Mouse (Mus musculus) forebrain, postnatal 0 days (tissue): ENCODE results near the gene Blzf1. TPM values are rescaled to one million over a fixed set of nuclear protein-coding genes. Genes with fewer than 3 reads are reported as not detected.
A peak's percentile ranks its signal among the peaks of the same experiment; 100 is the strongest.

Source experiments
- ATAC-seq: fragments of 200-750 bp; cut with Nextera tagmentation; 2 replicates; pipeline ENCODE4 v1.8.0; 2017; ENCODE audit warnings: mild to moderate bottlenecking, moderate library complexity
- DNase-seq: peaks from one replicate; pipeline ENCODE4 v3.0.0-alpha.2; 2015
- H3K27ac ChIP-seq: fragments of 300-500 bp; sonication (generic); 2 replicates; pipeline ENCODE4 v1.5.1; 2014; ENCODE audit warnings: low read depth, mild to moderate bottlenecking, antibody characterized with exemption, low read length, moderate library complexity, mixed read lengths
- H3K27me3 ChIP-seq: fragments of 300-500 bp; sonication (generic); 2 replicates; pipeline ENCODE4 v1.6.1; 2014; ENCODE audit warnings: mild to moderate bottlenecking, low read length, mixed read lengths; ENCODE audit not compliant: insufficient read depth
- H3K36me3 ChIP-seq: fragments of 300-500 bp; sonication (generic); 2 replicates; pipeline ENCODE4 v1.6.1; 2014; ENCODE audit warnings: mild to moderate bottlenecking, moderate library complexity; ENCODE audit not compliant: insufficient read depth
- H3K4me1 ChIP-seq: fragments of 300-500 bp; sonication (generic); 2 replicates; pipeline ENCODE4 v1.6.1; 2014; ENCODE audit warnings: antibody characterized with exemption; ENCODE audit not compliant: insufficient read depth
- H3K4me2 ChIP-seq: fragments of 300-500 bp; sonication (generic); 2 replicates; pipeline ENCODE4 v1.6.1; 2014; ENCODE audit warnings: low read depth, mild to moderate bottlenecking, moderate library complexity
- H3K4me3 ChIP-seq: fragments of 300-500 bp; sonication (generic); 2 replicates; pipeline ENCODE4 v1.5.1; 2014; ENCODE audit warnings: low read depth, low read length, mixed read lengths
- H3K9ac ChIP-seq: fragments of 300-500 bp; sonication (generic); 2 replicates; pipeline ENCODE4 v1.6.1; 2014; ENCODE audit warnings: mild to moderate bottlenecking
- H3K9me3 ChIP-seq: fragments of 300-500 bp; sonication (generic); 2 replicates; pipeline ENCODE4 v1.6.1; 2016; ENCODE audit warnings: low read length
- CTCF ChIP-seq: sonication (generic); IDR thresholded peaks from 2 replicates; pipeline ENCODE4 v1.5.1; 2016; ENCODE audit warnings: antibody characterized with exemption, control low read depth, low read depth
- WGBS: fragments of 180-500 bp; shearing (Covaris S2); extraction: QIAGEN DNeasy Blood & Tissue Kit; methylation state at CpG from one replicate; pipeline ENCODE4 v1.1.7; 2014; 5-methylcytosine and 5-hydroxymethylcytosine counted together
- polyA plus RNA-seq: library from polyadenylated mRNA; unstranded; fragments of >200 nt; fragmentation: Nextera tagmentation; extraction: Ambion mirVana; gene quantifications from 2 replicates; pipeline ENCODE4 v1.2.1, GENCODE M21; 2015
- total RNA-seq: library from RNA; depleted of rRNA; stranded (reverse); fragments of >200 nt; gene quantifications from 2 replicates; pipeline ENCODE4 v1.2.3, GENCODE M21; 2014

Blzf1 gene
- total and polyA plus RNA-seq, 2 experiments from 2014 or later, result 21.5 to 22.3 TPM

DNA sequence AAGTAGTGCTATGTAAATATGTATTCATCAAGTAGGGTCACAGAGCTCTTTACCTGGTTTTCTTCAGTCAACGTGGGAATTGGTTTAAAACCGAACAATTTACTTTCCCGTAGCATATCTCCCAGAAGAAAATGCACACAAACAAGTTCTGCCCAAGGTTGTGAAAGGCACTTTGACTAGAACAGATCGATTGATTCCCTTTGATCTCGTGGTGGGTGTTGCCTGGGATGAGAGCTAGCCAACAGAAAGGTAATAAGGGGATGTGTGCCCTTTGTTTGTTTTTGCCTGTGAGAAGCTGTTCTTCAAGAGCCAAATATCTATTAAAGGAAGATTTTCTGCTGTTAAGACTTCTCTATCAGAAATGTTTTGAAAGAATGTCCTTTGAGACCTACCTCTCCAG, 54.7 kb downstream of the Blzf1 start:
- H3K4me1 ChIP-seq, result 0 out of 2 replicates have a peak, but pooled peaks cover 9% of the 10 kb centered on the region
- no peak overlapping the region for H3K9ac ChIP-seq
- no peak overlapping the region for H3K4me3 ChIP-seq
- DNase-seq (no peak), ATAC-seq (no peak)
- no peaks in the 10 kb centered on the region for H3K36me3 ChIP-seq
- H3K9me3 ChIP-seq, result no peaks in the 10 kb centered on the region
- no peak overlapping the region for H3K4me2 ChIP-seq
- WGBS, result 72% methylated on average over 5 of the region's 5 CpGs
- no peak for TF ChIP-seq CTCF
- H3K27me3 ChIP-seq, result no peaks in the 10 kb centered on the region
- no peak overlapping the region for H3K27ac ChIP-seq

- 80% methylated on average over 1 of the region's 1 CpGs for WGBS
- H3K4me2 ChIP-seq, result no peak overlapping the region
- no peak overlapping the region for H3K4me3 ChIP-seq
- ATAC-seq (no peak), DNase-seq (no peak)
- H3K27ac ChIP-seq, result no peak overlapping the region
- 0 out of 2 replicates have a peak, but pooled peaks cover 9% of the 10 kb centered on the region for H3K4me1 ChIP-seq
- no peaks in the 10 kb centered on the region for H3K27me3 ChIP-seq
- TF ChIP-seq CTCF, result no peak
- H3K9ac ChIP-seq, result no peak overlapping the region
- no peaks in the 10 kb centered on the region for H3K9me3 ChIP-seq
- no peaks in the 10 kb centered on the region for H3K36me3 ChIP-seq
These were observed 55.9 kb downstream of the Blzf1 start for GRCm38 (mm10) chr1:164251438-164251837.

- Histone ChIP-seq H3K4me3 (peak overlapping the region; percentile 79), H3K4me1 (0 out of 2 replicates have a peak, but pooled peaks cover 9% of the 10 kb centered on the region), H3K9me3 (no peaks in the 10 kb centered on the region), H3K27me3 (no peaks in the 10 kb centered on the region), H3K36me3 (no peaks in the 10 kb centered on the region), H3K4me2 (peak overlapping the region; percentile 75), H3K27ac (no peak overlapping the region), H3K9ac (no peak overlapping the region)
- WGBS, result 59% methylated on average over 8 of the region's 8 CpGs
- no peak for TF ChIP-seq CTCF
- no peak for ATAC-seq
- no peak for DNase-seq
These were observed 56.7 kb downstream of the Blzf1 start for GRCm38 (mm10) chr1:164250391-164251150.

DNA sequence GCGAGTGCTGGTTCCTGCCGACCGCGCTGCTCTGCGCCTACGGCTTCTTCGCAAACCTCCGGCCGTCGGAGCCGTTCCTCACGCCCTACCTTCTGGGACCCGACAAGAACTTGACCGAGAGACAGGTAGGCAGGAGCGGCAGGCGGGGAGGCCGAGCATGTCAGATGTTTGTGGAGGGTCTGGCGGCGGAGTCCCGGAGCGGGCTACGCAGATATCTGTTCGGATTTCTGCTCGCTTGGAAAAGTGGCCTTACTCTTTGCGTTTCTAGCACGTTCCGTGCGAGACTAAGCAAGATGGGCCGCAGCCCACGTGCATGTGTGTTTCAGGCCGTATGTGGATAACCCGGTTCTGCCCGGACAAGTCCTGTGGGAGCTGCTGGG, 58.0 kb downstream of the Blzf1 start:
- no peak for TF ChIP-seq CTCF
- Histone ChIP-seq H3K36me3 (no peaks in the 10 kb centered on the region), H3K4me1 (0 out of 2 replicates have a peak, but pooled peaks cover 9% of the 10 kb centered on the region), H3K27me3 (no peaks in the 10 kb centered on the region), H3K4me3 (peak overlapping the region; percentile 79), H3K9me3 (no peaks in the 10 kb centered on the region), H3K27ac (peak overlapping the region; percentile 51), H3K9ac (peak overlapping the region; percentile 72), H3K4me2 (peak overlapping the region; percentile 75)
- DNase-seq (peak; percentile 65), ATAC-seq (peak; percentile 41)
- 0% methylated on average over 33 of the region's 33 CpGs for WGBS

- ATAC-seq (peak; percentile 93), DNase-seq (peak; percentile 98)
- Histone ChIP-seq H3K4me3 (peak within 1 kb of the TSS; percentile 79), H3K9ac (peak within 1 kb of the TSS; percentile 72), H3K27ac (peak within 1 kb of the TSS; percentile 70), H3K36me3 (no peaks in the 10 kb centered on the region), H3K4me1 (0 out of 2 replicates have a peak, but pooled peaks cover 9% of the 10 kb centered on the region), H3K9me3 (no peaks in the 10 kb centered on the region), H3K4me2 (peak within 1 kb of the TSS; percentile 75), H3K27me3 (no peaks in the 10 kb centered on the region)
- 0 out of 2 replicates have a peak, but pooled peaks have one; percentile 20 for TF ChIP-seq CTCF
- 2% methylated on average over 61 of the region's 79 CpGs for WGBS
These were observed 58.6 kb downstream of the Blzf1 start, which contains the start of gene Slc19a2 for GRCm38 (mm10) chr1:164248465-164249331. Gene Slc19a2 (plus strand): TSS chr1:164249046.

DNA sequence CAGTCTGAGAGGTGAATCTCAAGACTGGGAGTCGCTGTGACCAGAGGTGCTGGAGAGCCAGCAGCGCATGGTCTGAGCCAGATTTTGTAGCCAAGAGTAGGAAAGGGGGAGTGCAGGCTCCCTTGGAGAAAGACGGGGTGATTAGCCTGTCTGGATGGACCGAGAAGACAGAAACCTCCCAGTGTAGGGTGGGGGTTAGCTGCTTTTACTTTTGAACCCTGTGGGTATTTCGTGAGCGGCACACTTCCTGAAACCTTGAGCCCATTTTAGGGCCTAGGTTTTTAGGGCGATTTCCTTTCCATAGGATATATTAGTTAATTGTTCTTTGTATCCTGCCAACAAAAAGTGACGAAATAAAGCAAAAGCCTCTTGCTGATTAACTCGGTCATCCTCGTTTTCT, 59.3 kb downstream of the Blzf1 start:
- H3K27ac ChIP-seq, result peak overlapping the region; percentile 70; the same call in 1 of the 2 replicates
- DNase-seq (no peak), ATAC-seq (no peak)
- 0 out of 2 replicates have a peak, but pooled peaks cover 9% of the 10 kb centered on the region for H3K4me1 ChIP-seq
- H3K36me3 ChIP-seq, result no peaks in the 10 kb centered on the region
- peak overlapping the region; percentile 75 for H3K4me2 ChIP-seq
- H3K9me3 ChIP-seq, result no peaks in the 10 kb centered on the region
- H3K27me3 ChIP-seq, result no peaks in the 10 kb centered on the region
- H3K4me3 ChIP-seq, result peak overlapping the region; percentile 79
- no peak for TF ChIP-seq CTCF
- WGBS, result 10% methylated on average over 10 of the region's 10 CpGs
- peak overlapping the region; percentile 72; the same call in 1 of the 2 replicates for H3K9ac ChIP-seq
